Mouse (Mus musculus): ENCODE measurements around the gene Dars. TPM values are rescaled to one million over a fixed set of nuclear protein-coding genes. Genes with fewer than 3 reads are reported as not detected.

Gene Dars
- polyA plus RNA-seq, 1 experiment from 2014 or later, result 164 TPM

DNA sequence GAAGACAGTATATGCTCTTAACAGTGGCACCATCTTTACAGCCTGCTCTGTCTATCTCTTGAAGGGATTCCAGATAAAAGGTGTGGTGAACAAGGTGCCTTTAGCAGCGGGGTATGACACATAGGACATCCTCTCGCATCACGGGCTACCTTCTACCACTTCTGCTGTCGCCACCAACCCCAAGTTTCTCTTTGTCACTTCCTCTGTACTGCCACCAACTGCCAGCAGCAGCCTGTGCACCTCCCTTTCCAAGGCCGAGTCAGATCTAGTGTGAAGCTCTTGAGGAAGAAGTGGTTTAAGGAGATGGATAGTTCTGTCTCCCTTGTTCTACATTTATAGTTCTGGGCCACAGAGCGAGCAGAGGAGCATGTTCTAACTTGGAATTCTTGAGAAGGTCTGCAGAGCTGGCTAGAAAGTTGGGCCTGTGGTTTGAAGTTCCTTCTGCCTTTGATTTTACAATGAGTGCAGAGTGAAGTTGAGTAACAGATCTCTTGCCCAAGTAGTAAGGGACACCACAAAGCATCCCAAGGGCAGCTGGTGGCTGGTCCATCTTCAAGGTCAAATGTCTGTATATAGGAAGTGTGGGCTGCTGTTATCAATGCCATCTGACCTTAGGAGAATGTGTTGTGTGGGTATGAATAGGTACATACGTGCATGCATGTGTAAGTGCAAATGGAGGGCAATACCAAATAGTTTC is 30.2 kb upstream of the Dars start:
- Histone ChIP-seq H3K4me1 (no peaks in the 10 kb centered on the region), H3K4me3 (no peak overlapping the region), H3K9me3 (no peaks in the 10 kb centered on the region), H3K27ac (no peak overlapping the region), H3K36me3 (no peaks in the 10 kb centered on the region), H3K27me3 (no peaks in the 10 kb centered on the region), H3K9ac (no peak overlapping the region), H3K4me2 (replicated peaks) (no peak overlapping the region)
- ATAC-seq (ENCODE audit: insufficient number of reproducible peaks, insufficient read depth, low FRiP score, low TSS enrichment), result no peak
- WGBS, result 85% methylated on average over 7 of the region's 7 CpGs

DNA sequence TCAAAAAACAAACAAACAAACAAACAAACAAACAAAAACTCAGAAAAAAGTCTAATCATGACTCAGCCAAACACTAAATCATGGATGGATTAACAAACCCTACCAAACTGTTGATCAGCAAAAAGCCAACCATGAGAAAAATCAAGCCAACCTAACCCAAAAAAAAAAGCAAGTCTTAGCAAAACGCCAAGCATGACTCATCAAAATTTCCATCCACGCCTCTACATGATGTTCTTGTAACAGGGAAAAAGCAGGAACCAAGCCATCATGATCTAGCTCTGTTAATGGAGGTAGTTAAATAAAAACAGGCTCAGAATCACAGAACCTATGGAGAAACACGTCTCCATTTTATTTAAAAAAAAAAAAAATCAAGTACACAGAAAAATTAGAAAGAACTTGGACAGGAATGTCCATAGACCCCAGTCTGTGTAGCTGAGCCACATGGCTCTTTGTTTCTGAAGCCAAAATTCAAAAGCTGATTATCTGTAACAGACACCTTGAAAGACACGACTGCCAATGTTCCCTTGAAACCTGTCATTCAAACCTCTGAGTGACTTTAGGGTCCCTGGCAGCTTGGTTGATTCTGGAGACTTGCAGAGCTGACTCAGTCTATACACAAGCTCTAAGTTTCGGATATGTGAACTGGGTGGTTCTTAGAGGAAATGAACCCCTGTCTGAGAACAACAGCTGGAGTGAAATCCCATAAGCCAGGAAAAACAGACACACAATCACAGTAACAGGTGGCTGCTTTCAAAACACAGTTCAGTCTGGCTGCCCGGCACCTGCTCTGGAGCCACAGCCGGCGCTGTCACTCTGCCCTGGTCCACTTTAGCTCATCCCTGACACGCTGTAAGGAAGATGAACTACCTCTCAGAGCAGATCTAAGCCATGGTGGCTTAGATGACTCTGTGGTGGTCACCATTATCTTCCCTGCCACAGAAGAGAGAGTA is 27.0 kb upstream of the Dars start:
- Histone ChIP-seq H3K36me3 (no peaks in the 10 kb centered on the region), H3K4me2 (replicated peaks) (no peak overlapping the region), H3K9ac (no peak overlapping the region), H3K27ac (no peak overlapping the region), H3K27me3 (no peaks in the 10 kb centered on the region), H3K9me3 (no peaks in the 10 kb centered on the region), H3K4me3 (no peak overlapping the region), H3K4me1 (peaks cover 3% of the 10 kb centered on the region; the same call in 1 of the 2 replicates)
- 64% methylated on average over 9 of the region's 9 CpGs for WGBS
- ATAC-seq (ENCODE audit: insufficient number of reproducible peaks, insufficient read depth, low FRiP score, low TSS enrichment), result 0 out of 2 replicates have a peak, but pooled peaks have one; percentile 60

DNA sequence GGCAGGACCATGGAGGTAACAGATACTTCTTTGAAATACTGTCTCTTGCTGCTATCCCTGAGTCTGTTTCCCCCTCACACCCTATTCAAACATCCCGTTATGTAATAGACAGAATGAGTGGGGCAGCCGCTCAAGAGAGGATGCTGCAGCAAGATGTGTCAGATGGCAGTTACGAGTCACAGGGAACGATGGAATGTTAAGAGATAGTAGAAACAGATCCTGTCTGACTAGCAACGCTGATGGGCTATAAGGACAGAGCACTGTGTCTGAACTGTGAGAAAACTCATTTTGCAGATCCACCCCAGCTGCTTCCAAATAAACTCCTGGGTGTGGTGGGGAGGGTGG is 23.9 kb upstream of the Dars start:
- no peak for ATAC-seq (ENCODE audit: insufficient number of reproducible peaks, insufficient read depth, low FRiP score, low TSS enrichment)
- Histone ChIP-seq H3K4me3 (no peak overlapping the region), H3K9ac (no peak overlapping the region), H3K27me3 (no peaks in the 10 kb centered on the region), H3K9me3 (no peaks in the 10 kb centered on the region), H3K4me1 (peaks cover 3% of the 10 kb centered on the region; the same call in 1 of the 2 replicates), H3K27ac (no peak overlapping the region), H3K36me3 (no peaks in the 10 kb centered on the region), H3K4me2 (replicated peaks) (no peak overlapping the region)
- WGBS, result 23% methylated on average over 5 of the region's 5 CpGs

DNA sequence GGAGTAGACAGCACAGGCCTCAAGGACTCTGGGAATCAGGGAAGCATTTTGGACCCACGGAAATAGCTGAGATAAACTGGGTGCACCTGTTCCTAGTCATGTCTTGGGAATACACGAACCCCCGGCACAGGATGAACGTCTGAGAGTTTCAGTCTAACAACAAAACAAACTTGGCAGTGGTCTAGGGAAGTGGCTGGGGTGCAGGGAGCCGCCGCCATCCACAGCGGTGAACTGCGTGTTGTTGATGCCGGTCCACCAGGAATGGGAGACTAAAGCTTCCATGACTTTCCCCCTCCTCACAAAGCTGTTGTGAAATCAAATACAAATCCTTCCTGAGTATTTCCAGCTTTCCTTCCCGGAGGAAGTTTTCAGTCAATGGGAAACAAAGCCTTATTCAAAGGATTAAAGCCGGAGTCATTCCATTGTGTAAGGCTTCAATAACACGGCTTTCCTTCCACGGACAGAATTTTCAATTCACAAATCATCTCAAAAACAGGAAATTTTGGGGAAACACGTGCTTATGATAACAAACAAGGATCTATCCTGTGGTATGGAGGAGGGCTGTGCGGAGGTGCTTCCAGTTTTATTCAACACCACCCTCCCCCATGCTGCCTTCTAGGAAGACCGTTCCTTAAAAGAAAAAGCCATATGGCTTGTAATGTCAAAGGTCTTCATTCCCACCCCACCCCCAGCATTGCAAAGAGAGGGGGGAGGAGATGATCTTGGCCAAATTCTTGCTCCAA is 23.4 kb upstream of the Dars start:
- ATAC-seq (ENCODE audit: insufficient number of reproducible peaks, insufficient read depth, low FRiP score, low TSS enrichment), result no peak
- Histone ChIP-seq H3K9ac (no peak overlapping the region), H3K27ac (no peak overlapping the region), H3K4me3 (no peak overlapping the region), H3K36me3 (no peaks in the 10 kb centered on the region), H3K4me1 (peaks cover 3% of the 10 kb centered on the region; the same call in 1 of the 2 replicates), H3K27me3 (no peaks in the 10 kb centered on the region), H3K9me3 (no peaks in the 10 kb centered on the region), H3K4me2 (replicated peaks) (no peak overlapping the region)
- WGBS, result 33% methylated on average over 16 of the region's 16 CpGs

DNA sequence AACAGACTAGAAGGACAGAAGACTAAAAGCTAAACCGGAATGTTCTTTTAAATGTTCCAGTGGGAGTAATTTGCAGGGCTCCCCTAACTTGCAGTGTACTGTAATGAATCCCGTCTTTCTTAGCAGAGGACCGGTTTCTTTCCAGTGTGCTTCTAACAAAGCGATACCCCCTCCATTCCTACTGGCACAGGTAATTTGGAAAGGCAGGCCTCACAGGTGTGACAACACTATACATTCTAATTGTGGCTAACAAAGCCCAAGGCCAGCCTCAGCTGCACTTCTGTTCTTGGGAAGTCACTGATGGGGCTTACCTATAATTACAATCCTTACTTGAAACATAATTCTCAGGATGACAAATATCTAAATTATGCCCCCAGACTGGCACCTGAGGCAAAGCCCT is 22.4 kb upstream of the Dars start:
- ATAC-seq (ENCODE audit: insufficient number of reproducible peaks, insufficient read depth, low FRiP score, low TSS enrichment), result no peak

DNA sequence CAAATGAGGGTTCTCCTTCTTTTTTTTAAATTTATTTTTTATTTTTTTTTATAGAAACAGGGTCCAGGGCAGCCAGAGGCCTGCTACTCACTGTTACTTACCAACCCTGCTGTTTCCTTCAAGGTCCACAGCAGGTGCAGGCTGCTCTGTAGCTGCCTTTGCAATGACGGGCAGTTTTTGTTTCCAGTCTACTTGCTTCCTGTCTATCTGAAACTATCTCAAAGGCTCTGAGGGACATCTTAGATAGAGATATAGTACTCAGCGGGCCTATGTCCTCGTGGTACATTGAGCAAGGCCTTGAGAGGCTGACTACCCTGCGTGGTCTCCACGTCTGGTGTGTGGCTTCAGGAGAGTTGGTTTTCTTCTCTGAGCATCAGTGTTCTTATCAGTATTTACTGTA is 21.4 kb upstream of the Dars start:
- Histone ChIP-seq H3K4me1 (peaks cover 3% of the 10 kb centered on the region; the same call in 1 of the 2 replicates), H3K27ac (no peak overlapping the region), H3K4me2 (replicated peaks) (no peak overlapping the region), H3K27me3 (no peaks in the 10 kb centered on the region), H3K9ac (no peak overlapping the region), H3K36me3 (no peaks in the 10 kb centered on the region), H3K9me3 (no peaks in the 10 kb centered on the region), H3K4me3 (no peak overlapping the region)
- 88% methylated on average over 5 of the region's 5 CpGs for WGBS
- ATAC-seq (ENCODE audit: insufficient number of reproducible peaks, insufficient read depth, low FRiP score, low TSS enrichment), result no peak

More for the DNA sequence above, 22.4 kb upstream of the Dars start:
- H3K27me3 ChIP-seq, result no peaks in the 10 kb centered on the region
- H3K27ac ChIP-seq, result no peak overlapping the region
- no peak overlapping the region for H3K4me3 ChIP-seq
- peaks cover 3% of the 10 kb centered on the region; the same call in 1 of the 2 replicates for H3K4me1 ChIP-seq
- 79% methylated on average over 4 of the region's 4 CpGs for WGBS
- H3K9ac ChIP-seq, result no peak overlapping the region
- no peaks in the 10 kb centered on the region for H3K9me3 ChIP-seq
- H3K4me2 ChIP-seq (replicated peaks), result no peak overlapping the region
- no peaks in the 10 kb centered on the region for H3K36me3 ChIP-seq

DNA sequence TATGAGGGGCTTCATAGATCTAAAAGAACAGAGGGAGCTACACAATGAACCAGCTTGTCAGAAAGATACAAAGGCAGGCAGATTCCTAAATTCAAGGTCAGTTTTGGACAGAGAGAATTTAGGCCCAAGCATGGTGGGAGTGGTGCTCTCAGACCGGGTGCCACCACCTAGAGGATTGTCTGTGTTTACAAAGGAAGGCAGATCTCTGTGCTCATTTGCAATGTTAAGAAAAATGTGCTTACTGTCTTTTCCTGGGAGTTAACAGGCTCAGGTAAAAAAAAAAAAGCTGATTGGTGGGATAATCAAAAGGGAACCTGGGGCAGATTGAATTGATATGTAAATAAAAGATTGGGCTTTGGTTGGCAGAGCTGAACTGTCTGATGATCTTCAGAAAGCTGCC is 20.1 kb upstream of the Dars start:
- Histone ChIP-seq H3K27me3 (no peaks in the 10 kb centered on the region), H3K9me3 (no peaks in the 10 kb centered on the region), H3K9ac (no peak overlapping the region), H3K36me3 (no peaks in the 10 kb centered on the region), H3K4me2 (replicated peaks) (no peak overlapping the region), H3K27ac (no peak overlapping the region), H3K4me1 (peaks cover 3% of the 10 kb centered on the region; the same call in 1 of the 2 replicates), H3K4me3 (no peak overlapping the region)
- 31% methylated on average over 1 of the region's 1 CpGs for WGBS
- ATAC-seq (ENCODE audit: insufficient number of reproducible peaks, insufficient read depth, low FRiP score, low TSS enrichment), result no peak

DNA sequence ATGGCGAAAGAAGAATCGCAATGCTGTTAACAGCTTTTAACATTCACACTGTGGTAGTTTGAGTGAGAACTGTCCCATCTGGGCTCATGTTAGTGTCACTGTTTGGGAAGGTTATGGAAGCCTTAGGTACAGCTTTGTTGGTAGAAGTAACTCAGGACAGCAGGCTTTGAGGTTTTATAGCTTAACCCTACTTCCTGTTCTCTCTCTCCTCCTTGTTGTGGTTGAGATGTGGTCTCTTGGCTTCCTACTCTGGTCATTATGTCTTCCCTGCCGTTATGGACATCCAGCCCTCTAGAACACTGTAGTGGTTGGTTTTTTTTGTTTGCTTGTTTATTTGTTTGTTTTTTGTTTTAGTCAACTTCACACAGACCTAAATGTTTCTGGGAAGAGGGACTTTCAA is 18.8 kb upstream of the Dars start:
- Histone ChIP-seq H3K27ac (no peak overlapping the region), H3K9me3 (no peaks in the 10 kb centered on the region), H3K9ac (no peak overlapping the region), H3K4me3 (no peak overlapping the region), H3K4me2 (replicated peaks) (no peak overlapping the region), H3K36me3 (no peaks in the 10 kb centered on the region), H3K4me1 (peaks cover 2% of the 10 kb centered on the region; the same call in 1 of the 2 replicates), H3K27me3 (no peaks in the 10 kb centered on the region)
- ATAC-seq (ENCODE audit: insufficient number of reproducible peaks, insufficient read depth, low FRiP score, low TSS enrichment), result no peak
- 93% methylated on average over 3 of the region's 3 CpGs for WGBS

DNA sequence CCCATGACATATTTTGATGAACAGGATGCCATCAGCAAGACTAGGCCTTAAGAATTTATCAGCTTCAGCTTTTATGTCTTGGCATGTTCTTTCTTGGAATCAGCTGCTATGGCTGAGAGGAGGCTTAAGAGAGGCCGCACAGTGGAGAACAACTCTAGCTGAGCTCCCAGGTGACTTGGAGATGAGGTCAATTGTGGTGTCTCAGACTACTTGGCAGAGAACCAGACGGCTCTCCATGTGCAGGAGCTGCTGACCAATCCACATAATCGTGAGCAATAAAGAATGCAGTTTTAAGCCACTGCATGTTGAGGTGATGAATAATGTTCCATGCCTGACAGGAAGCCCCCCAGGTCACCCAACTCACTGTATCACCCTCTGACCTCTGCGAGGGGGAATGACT is 18.4 kb upstream of the Dars start:
- Histone ChIP-seq H3K4me2 (replicated peaks) (no peak overlapping the region), H3K36me3 (no peaks in the 10 kb centered on the region), H3K4me1 (no peaks in the 10 kb centered on the region), H3K27me3 (no peaks in the 10 kb centered on the region), H3K27ac (no peak overlapping the region), H3K9me3 (no peaks in the 10 kb centered on the region), H3K9ac (no peak overlapping the region), H3K4me3 (no peak overlapping the region)
- ATAC-seq (ENCODE audit: insufficient number of reproducible peaks, insufficient read depth, low FRiP score, low TSS enrichment), result no peak
- 79% methylated on average over 4 of the region's 4 CpGs for WGBS

DNA sequence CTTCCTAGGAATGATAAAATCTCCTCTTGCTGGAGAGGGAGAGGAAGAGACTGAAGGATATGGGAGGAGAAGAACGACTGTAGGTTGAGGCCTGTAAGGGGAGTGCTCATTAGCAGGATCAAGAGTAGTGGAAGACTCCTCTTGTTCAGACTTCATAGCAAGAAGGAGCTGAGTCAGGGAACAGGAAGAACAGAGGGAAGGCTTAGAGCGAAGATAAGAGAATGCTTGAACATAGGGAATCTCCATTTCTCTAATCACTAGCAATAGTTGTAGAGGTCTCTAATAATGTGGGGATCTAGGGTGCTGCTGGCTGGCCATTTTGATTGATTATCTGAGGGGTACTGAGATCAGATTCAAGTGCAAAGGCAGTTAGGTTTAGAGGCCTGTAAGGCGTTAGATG is 7.8 kb upstream of the Dars start:
- no peak for ATAC-seq (ENCODE audit: insufficient number of reproducible peaks, insufficient read depth, low FRiP score, low TSS enrichment)
- H3K27me3 ChIP-seq, result no peaks in the 10 kb centered on the region
- 80% methylated on average over 3 of the region's 3 CpGs for WGBS
- no peaks in the 10 kb centered on the region for H3K36me3 ChIP-seq
- no peak overlapping the region for H3K9ac ChIP-seq
- no peaks in the 10 kb centered on the region for H3K9me3 ChIP-seq
- no peak overlapping the region for H3K4me3 ChIP-seq
- no peak overlapping the region for H3K4me2 ChIP-seq (replicated peaks)
- H3K27ac ChIP-seq, result no peak overlapping the region
- H3K4me1 ChIP-seq, result no peaks in the 10 kb centered on the region

DNA sequence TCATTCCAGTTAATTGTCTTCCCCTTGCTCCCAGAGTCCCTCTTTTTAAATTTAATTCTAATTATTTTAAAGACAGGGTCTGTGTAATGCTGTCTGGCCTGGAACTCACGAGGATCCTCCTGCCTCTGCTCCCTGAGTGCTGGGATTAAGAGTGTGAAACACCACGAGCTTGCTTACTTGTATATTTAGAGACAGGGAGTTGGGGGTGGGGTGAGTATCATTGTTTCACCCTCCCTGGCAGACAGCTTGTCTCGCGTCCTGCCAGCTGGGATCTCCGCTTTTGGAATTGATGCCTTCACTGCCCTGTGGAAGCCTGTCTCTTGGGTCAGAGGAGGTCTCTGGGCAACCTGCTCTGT is 343 bp upstream of the Dars start:
- peak overlapping the region; percentile 79 for H3K4me3 ChIP-seq
- H3K4me2 ChIP-seq (replicated peaks), result peak overlapping the region; percentile 63
- no peaks in the 10 kb centered on the region for H3K9me3 ChIP-seq
- no peak overlapping the region for H3K9ac ChIP-seq
- 43% methylated on average over 5 of the region's 5 CpGs for WGBS
- peaks cover 13% of the 10 kb centered on the region; the same call in 1 of the 2 replicates for H3K36me3 ChIP-seq
- H3K27me3 ChIP-seq, result no peaks in the 10 kb centered on the region
- no peaks in the 10 kb centered on the region for H3K4me1 ChIP-seq
- H3K27ac ChIP-seq, result peak overlapping the region; percentile 89; the same call in 1 of the 2 replicates
- no peak; the same call in 1 of the 2 replicates for ATAC-seq (ENCODE audit: insufficient number of reproducible peaks, insufficient read depth, low FRiP score, low TSS enrichment)

Data from embryonic facial prominence, embryonic 12.5 days (tissue).